Mouse (Mus musculus): ENCODE data around the gene Ppp1r2.

Gene Ppp1r2

GRCm38 (mm10) chr16:31287712-31288111 is 12.6 kb upstream of the Ppp1r2 start:
- DNase-seq, result no peak

GRCm38 (mm10) chr16:31286801-31287488 is 11.9 kb upstream of the Ppp1r2 start:
- DNase-seq, result no peak

GRCm38 (mm10) chr16:31281981-31282380 is 6.9 kb upstream of the Ppp1r2 start:
- peak; percentile 85 for DNase-seq

- no peak for DNase-seq
Observed at GRCm38 (mm10) chr16:31280176-31280575, 5.1 kb upstream of the Ppp1r2 start.

GRCm38 (mm10) chr16:31278581-31278980 is 3.5 kb upstream of the Ppp1r2 start:
- no peak for DNase-seq

- DNase-seq, result no peak
Observed at GRCm38 (mm10) chr16:31278081-31278480, 3.0 kb upstream of the Ppp1r2 start.

- DNase-seq, result peak; percentile 49
Observed at GRCm38 (mm10) chr16:31276962-31277361, 1.9 kb upstream of the Ppp1r2 start.

GRCm38 (mm10) chr16:31276539-31276938 is 1.5 kb upstream of the Ppp1r2 start:
- peak; percentile 90 for DNase-seq

- DNase-seq, result no peak
Observed at GRCm38 (mm10) chr16:31274084-31274483, 993 bp downstream of the Ppp1r2 start.

GRCm38 (mm10) chr16:31266692-31267091 is 8.4 kb downstream of the Ppp1r2 start:
- DNase-seq, result no peak

GRCm38 (mm10) chr16:31256151-31256550 is 18.9 kb downstream of the Ppp1r2 start:
- DNase-seq, result no peak

GRCm38 (mm10) chr16:31255685-31256084 is 19.4 kb downstream of the Ppp1r2 start:
- DNase-seq, result no peak

- DNase-seq, result no peak
Observed at GRCm38 (mm10) chr16:31249401-31249800, 25.7 kb downstream of the Ppp1r2 start.

- DNase-seq, result no peak
Observed at GRCm38 (mm10) chr16:31248717-31249116, 26.4 kb downstream of the Ppp1r2 start.

GRCm38 (mm10) chr16:31247442-31247841 is 27.6 kb downstream of the Ppp1r2 start:
- no peak for DNase-seq

GRCm38 (mm10) chr16:31244053-31244452 is 31.0 kb downstream of the Ppp1r2 start:
- no peak for DNase-seq

- no peak for DNase-seq
Observed at GRCm38 (mm10) chr16:31241433-31241832, 33.6 kb downstream of the Ppp1r2 start.

- no peak for DNase-seq
Observed at GRCm38 (mm10) chr16:31240569-31240968, 34.5 kb downstream of the Ppp1r2 start.

GRCm38 (mm10) chr16:31238281-31238680 is 36.8 kb downstream of the Ppp1r2 start:
- no peak for DNase-seq

GRCm38 (mm10) chr16:31235457-31236310 is 39.4 kb downstream of the Ppp1r2 start:
- DNase-seq, result no peak

- DNase-seq, result no peak
Observed at GRCm38 (mm10) chr16:31234808-31235456, 40.1 kb downstream of the Ppp1r2 start.

GRCm38 (mm10) chr16:31234356-31234755 is 40.7 kb downstream of the Ppp1r2 start:
- DNase-seq, result no peak

GRCm38 (mm10) chr16:31233541-31234339 is 41.3 kb downstream of the Ppp1r2 start:
- DNase-seq, result peak; percentile 82

All from lung, postnatal 10 days (tissue).